Mouse (Mus musculus) brain, embryonic 14.5 days (tissue): ENCODE measurements around the gene Col4a6.

Experiments
- CTCF ChIP-seq: fragments of 200-500 bp; IDR thresholded peaks from 2 replicates; pipeline ENCODE4 v1.5.1; 2012; ENCODE audit warnings: inconsistent platforms, mild to moderate bottlenecking, moderate library complexity, borderline replicate concordance; ENCODE audit not compliant: insufficient read depth, insufficient read length; ENCODE audit errors: extremely low read depth
- POLR2A ChIP-seq: fragments of 200-500 bp; IDR thresholded peaks from 2 replicates; pipeline ENCODE4 v1.6.1; 2012; ENCODE audit warnings: mild to moderate bottlenecking, inconsistent platforms, borderline replicate concordance; ENCODE audit not compliant: poor library complexity, insufficient read depth, insufficient read length, severe bottlenecking; ENCODE audit errors: extremely low read depth

GRCm38 (mm10) chrX:141157626-141158025 is 316.2 kb downstream of the Col4a6 start:
- TF ChIP-seq CTCF (no peak), POLR2A (no peak)
